Mouse (Mus musculus) megakaryocyte, embryonic 14.5 days (primary cell): ENCODE data around the gene Inpp5d.

Experiments
- FLI1 ChIP-seq: IDR thresholded peaks from 2 replicates; pipeline ENCODE4 v1.6.1; 2012; ENCODE audit warnings: low read length, inconsistent platforms, mixed read lengths
- GATA1 ChIP-seq: IDR thresholded peaks from 3 replicates; pipeline ENCODE4 v1.6.1; 2012; ENCODE audit warnings: mixed read lengths, low read length, inconsistent platforms, borderline replicate concordance

DNA sequence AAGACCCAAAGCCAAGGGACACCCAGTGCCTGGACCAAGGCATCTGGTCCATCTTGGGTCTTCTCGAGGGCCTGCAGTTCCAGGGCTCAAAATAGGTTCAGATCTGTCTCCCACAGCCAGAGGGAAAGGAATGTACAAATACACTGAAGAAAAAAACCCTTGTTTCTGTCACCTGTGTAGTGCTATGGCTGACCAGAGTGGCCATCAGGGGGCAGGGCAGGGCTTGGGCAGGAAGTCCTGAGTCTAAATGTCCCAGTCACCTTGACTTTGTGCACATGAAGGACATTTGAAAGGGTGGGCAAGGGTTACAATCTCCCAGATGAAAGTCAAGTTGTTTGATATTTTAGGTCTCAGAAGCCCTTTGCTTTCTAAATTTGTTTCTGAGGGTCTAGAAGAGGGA lies 46.9 kb downstream of the Inpp5d start:
- TF ChIP-seq GATA1: no peak
- no peak for TF ChIP-seq FLI1
